Mouse (Mus musculus): ENCODE results near the gene Prss57. TPM values are rescaled to one million over a fixed set of nuclear protein-coding genes. Genes with fewer than 3 reads are reported as not detected.
"Not testable (repeated sequence)": the region's sequence is repeated elsewhere in the genome, so short reads cannot be mapped to it uniquely, and the experiment has no call there.

The Prss57 gene
- polyA plus RNA-seq, 3 experiments from 2014 or later: 0.57 to 1.1 TPM; not detected in 1

GRCm38 (mm10) chr10:79780664-79781015, 10.1 kb downstream of the Prss57 start:
- ATAC-seq: peak; percentile 60

- ATAC-seq: peak; percentile 82
These were observed 10.7 kb downstream of the Prss57 start for GRCm38 (mm10) chr10:79779784-79780663.

- no peak for ATAC-seq
These were observed 11.6 kb downstream of the Prss57 start for GRCm38 (mm10) chr10:79779193-79779592.

GRCm38 (mm10) chr10:79778006-79778405, 12.8 kb downstream of the Prss57 start:
- ATAC-seq: no peak

- no peak for ATAC-seq
These were observed 13.6 kb downstream of the Prss57 start, which contains the start of gene Fstl3 for GRCm38 (mm10) chr10:79777103-79777531. Gene Fstl3, plus strand, starts transcription at chr10:79777272.

- no peak for ATAC-seq
These were observed 16.1 kb downstream of the Prss57 start for GRCm38 (mm10) chr10:79774486-79775279.

- ATAC-seq: no peak
These were observed 17.6 kb downstream of the Prss57 start for GRCm38 (mm10) chr10:79773208-79773607.

- ATAC-seq: no peak
These were observed 18.4 kb downstream of the Prss57 start for GRCm38 (mm10) chr10:79772320-79772719.

- no peak for ATAC-seq
These were observed 21.4 kb downstream of the Prss57 start for GRCm38 (mm10) chr10:79769329-79769728.

- no peak for ATAC-seq
These were observed 22.4 kb downstream of the Prss57 start for GRCm38 (mm10) chr10:79768400-79768799.

- ATAC-seq: peak; percentile 33
These were observed 23.2 kb downstream of the Prss57 start for GRCm38 (mm10) chr10:79767372-79768244.

- peak; percentile 92 for ATAC-seq
These were observed 24.0 kb downstream of the Prss57 start, which contains the start of gene Rnf126 for GRCm38 (mm10) chr10:79766508-79767325. Gene Rnf126, minus strand, starts transcription at chr10:79766952.

- no peak for ATAC-seq
These were observed 24.7 kb downstream of the Prss57 start for GRCm38 (mm10) chr10:79766001-79766507.

GRCm38 (mm10) chr10:79765228-79765745, 25.5 kb downstream of the Prss57 start:
- ATAC-seq: no peak

GRCm38 (mm10) chr10:79764234-79764633, 26.5 kb downstream of the Prss57 start:
- no peak for ATAC-seq

- ATAC-seq: no peak
These were observed 27.9 kb downstream of the Prss57 start for GRCm38 (mm10) chr10:79762875-79763274.

- no peak for ATAC-seq
These were observed 30.1 kb downstream of the Prss57 start for GRCm38 (mm10) chr10:79760603-79761143.

GRCm38 (mm10) chr10:79759675-79760074, 31.1 kb downstream of the Prss57 start:
- not testable (repeated sequence) for ATAC-seq

- no peak for ATAC-seq
These were observed 34.1 kb downstream of the Prss57 start for GRCm38 (mm10) chr10:79756660-79757059.

- no peak for ATAC-seq
These were observed 34.9 kb downstream of the Prss57 start for GRCm38 (mm10) chr10:79755854-79756253.

All from inflammation-experienced regulatory T-cells, adult 6 months (primary cell).